Mouse (Mus musculus) heart, postnatal 4 days (tissue): ENCODE measurements around the gene Khnyn. TPM values are rescaled to one million over a fixed set of nuclear protein-coding genes. Genes with fewer than 3 reads are reported as not detected.

ENCODE experiments used
- DNase-seq: peaks from one replicate; pipeline ENCODE4 v3.0.0; 2021
- total RNA-seq, 2 experiments: library from RNA; stranded (reverse); gene quantifications; 2 replicates each; pipeline ENCODE4 v1.2.3; 2021

Gene Khnyn
- total RNA-seq: 10 to 100 TPM; 11.6 to 12.0 TPM

DNA sequence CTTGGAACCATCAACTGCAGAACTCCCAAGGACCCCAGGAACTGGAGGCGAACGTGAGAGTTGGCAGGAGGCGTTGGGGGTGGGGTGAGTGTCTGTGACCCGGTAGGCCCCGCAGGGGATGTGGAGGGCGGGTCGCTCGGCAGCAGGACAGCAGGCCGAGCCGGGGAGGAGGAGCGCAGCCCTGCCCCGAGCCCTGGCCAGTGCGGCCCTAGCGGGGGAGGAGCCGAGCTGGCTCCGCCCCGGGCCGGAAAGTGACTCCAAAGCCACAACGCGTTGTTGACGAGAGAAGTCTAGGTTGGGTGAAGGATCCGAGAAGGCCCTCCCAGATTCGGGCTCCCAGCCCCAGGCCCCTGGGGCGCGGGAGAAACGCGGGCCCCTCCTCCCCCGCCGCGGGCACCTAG lies at the start of gene Khnyn:
Gene Khnyn (plus strand): TSS at position 235 of the 401 bp plus-strand sequence.
- DNase-seq: peak; percentile 94

DNA sequence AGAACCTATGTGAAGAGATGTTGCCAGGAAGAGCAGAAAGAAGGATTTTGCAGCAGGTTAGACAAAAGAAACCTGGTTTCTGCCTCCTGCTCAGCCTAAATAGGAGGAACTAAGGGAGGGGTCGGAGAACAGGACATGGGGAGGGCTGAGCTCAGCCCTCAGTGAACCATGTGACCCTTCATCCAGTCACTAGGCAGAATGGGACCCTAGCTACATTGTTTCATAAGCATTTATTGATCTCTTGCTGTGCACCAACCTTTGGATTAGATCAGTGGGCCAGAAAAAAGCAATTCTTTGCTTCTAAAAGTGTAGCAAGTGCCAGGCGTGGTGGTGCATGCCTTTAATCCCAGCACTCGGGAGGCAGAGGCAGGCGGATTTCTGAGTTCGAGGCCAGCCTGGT lies 46.4 kb upstream of the Khnyn start:
- no peak for DNase-seq

DNA sequence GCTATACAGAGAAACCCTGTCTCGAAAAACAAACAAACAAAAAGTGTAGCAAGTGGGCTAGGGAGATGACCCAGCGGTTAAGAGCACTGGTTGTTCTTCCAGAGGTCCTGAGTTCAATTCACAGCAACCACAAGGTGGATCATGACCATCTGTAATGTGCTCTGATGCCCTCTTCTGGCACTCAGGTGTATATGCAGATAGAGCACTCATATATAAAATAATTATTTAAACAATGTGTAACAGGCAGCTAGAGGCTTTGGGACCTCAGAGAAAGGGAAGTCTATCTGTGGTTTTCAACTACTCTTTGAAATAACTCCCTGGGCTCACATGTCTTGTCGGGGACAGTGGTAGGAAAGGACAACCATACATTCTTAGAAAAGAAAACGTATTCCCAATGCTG lies 46.0 kb upstream of the Khnyn start:
- no peak for DNase-seq

DNA sequence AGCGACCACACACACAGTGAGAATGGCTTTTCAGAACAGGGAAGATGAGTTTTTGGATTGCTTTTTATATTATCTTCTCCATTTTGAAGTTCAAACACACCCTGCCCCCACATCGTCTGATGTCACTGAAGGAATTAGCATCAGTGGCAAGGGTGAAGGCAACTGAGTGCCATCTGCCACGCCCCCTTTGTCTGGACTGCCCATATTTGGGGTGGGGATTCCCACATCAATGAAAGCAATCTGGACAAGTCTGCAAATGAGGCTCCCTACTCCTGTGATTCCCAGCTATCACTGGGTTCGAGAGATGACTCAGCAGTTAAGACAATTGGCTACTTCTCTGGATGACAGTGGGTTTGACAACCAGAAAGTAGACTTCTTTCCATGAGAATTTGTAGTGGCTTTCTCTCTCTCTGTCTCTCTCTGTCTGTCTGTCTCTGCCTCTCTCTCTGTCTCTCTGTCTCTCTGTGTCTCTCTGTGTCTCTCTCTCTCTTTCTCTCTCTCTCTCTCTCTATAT lies 43.8 kb upstream of the Khnyn start:
- no peak for DNase-seq

DNA sequence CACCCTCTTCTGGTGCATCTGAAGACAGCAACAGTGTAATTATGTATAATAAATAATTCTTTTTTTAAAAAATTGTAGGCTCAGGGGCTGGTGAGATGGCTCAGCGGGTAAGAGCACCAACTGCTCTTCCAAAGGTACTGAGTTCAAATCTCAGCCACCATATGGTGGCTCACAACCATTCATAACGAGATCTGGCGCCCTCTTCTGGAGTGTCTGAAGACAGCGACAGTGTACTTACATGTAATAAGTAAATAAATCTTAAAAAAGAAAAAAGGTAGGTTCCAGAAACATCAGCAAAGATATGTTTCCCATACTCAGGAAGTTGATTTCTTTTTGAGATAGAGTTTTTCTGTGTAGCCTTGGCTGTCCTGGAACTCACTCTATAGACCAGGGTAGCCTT lies 42.0 kb upstream of the Khnyn start:
- DNase-seq: no peak

DNA sequence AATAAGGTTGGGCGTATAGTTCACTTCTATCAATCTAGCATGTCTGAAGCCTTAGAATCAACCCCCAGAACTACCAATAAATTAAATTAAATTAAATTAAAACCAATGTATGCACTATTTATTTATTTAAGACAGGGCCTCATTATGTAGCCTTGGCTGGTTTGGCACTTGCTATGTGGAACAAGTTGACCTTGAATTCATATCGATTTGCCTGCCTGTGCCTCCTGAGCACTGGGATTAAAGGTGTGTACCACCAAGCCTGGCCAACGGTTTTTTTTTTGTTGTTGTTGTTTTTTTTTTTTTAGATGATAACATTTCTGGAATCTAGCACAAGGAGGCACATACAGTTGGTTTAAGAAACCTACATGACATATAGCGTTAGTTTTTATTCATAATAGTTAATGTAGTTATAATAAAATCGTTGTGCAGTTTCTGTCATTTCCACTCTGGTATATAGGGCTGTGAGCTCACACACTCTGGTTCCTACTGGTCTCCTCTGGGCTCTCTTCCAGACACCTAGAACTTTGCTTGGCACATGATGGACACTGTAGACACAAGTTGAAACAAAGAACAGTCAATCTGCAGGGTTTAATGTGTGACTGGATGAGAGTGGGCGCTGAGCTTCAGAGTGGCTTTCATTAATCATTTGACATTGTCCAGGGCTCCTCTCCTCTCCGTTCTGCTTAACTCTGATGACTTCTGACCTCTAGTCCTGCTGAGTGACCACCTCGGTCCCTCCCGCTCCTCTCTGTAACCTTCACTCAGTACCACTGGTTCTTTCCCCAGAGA lies 39.0 kb upstream of the Khnyn start:
- no peak for DNase-seq

DNA sequence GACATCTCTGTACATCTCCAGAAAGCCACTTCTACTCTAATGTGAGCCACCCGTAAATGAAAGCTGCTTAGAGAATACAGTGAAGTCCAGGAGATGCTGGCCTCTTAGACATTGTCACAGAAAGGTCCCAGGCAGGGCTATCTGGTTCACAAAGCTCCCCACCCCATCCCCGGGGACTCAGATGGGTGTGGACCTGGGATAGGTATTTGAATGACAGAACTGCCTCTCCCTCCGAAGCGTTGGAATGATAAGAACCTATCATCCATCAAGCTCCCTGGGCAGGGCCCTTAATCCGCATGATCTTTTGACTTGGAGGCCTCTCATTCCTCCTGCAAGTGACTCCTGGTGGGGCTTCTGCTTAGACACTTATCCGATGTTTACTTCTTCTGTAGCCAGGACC lies 33.9 kb upstream of the Khnyn start:
- no peak for DNase-seq

DNA sequence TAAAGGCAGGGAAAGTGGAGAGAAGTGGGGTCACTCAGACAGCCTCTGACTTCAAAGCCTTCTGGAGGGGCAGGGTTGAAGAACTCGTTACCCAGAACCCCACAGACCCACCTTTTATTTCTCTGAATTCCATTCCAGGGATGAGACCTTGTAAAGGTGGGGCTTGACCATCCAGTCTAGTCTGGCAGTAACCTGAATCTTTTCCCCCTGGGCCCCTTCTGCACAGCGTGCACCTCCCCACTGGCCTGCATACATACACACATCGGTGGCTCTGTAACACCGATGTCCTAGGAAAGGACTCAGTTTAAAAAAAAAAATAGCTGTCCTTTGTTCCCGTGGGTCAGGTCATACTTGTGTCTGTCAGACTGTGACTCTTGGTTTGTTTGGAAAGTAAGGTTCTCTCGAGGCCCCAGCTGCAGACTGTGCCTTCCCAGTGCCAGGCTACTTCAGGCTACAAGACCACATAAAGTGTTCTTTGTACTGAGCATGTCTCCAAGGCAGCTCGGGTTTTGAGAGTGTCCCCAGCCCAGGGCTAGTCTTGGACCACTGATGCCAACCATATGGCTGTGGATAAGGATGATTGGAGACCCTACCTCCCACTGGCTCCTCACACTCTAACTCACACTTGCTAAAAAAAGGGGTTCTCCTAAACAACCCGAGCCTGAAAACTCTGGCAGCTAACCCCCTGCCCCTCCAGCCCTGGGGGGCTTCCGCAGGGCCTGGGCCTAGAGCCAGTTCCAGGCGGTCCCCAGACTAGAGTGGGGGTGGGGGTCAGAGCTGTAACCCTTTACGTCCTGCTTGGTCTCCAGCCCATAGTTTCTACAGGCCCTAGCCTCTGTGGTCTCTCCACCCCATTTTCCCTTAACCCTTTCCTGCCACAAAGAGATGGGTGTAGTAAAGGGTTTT lies 31.8 kb upstream of the Khnyn start:
- DNase-seq: peak; percentile 50

DNA sequence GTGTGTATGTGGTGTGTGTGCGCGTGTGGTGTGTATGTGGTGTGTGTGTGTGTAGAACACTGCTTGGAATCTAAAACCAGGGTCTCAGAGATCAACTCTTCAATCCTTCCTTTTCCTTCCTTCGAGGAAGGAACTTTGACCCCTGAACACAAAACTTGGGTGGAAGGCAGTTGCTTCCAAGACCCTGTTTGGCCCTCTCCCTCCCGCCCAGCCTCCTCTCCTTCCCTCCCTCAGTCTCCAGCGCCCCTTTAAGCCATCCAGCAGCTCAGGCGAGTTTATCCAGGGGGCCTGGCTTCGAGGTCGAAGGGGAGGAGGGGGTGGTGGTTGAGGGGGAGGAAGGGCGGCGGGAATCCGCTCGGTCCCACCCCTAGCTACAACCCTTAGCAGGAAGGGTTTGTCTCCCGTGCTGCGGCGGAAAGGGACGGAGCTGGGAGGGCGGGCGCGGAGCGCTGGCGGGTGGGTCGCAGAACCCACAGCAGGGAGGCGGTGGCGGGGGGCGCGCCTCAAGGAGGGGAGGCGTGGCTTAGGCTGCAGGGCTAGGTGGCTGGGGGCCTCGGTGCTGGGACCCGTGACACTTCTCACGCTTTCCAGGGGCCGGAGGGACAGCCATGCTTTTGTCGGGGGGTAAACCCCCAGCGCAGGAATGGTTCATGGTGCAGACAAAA lies 31.0 kb upstream of the Khnyn start, which contains the start of gene Nynrin:
Gene Nynrin (plus strand): TSS at position 390 of the 665 bp plus-strand sequence.
- DNase-seq: peak; percentile 84

DNA sequence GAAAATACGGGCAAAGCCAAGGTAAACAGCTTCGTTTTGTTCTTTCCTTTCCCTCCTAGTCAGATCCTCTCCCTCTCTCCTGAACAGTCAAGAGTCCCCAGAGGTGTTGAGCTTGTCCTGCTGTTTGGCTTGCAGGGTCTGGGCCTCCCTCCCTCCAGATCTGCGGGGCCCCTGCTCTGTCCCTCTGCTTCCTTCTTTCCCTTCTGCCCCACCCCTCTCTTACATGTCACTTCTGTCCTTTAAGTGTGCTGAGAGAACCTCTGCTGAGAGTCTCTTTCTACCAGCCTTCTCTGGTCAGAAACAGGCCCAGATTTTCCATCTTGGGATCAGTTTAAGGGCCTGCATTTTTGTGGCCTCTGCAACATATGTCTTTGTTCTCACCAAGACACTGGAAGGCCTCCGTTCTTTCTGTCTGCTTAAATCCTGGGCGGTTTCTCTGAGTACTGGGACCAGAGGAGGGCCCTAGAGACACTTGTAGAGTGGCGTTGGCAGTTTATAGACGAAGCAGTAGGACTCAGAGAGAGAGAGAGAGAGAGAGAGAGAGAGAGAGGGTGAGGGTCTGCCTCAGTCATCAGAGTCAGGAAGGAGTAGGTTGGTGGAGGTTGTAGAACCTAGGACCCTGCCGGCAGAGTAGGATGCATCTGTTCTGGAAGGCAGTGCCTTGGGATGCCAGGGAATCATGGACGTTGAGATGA lies 30.2 kb upstream of the Khnyn start:
- DNase-seq: no peak

DNA sequence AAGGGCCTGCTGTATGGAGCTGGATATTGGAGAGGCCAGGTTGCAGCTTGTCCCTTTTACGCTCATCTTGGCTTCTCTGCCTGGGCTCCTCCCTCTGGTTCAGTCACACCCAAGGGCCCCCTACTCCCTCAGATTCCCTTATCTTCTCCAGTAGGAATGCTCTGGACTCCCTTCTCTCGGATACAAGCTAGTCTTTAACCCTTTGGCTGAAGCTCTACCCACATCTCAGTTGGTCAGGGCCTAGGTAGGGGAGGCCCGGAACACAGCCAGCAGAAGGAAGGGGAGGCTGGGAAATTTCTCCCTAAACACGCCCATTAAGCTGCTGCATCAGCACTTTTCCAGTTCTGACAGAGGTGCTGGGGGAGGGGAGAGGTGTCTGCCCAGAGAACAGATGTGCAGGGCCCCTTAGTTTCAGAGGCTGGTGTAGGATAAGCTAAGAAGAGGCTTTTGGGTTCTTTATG lies 29.6 kb upstream of the Khnyn start:
- DNase-seq: peak; percentile 56

DNA sequence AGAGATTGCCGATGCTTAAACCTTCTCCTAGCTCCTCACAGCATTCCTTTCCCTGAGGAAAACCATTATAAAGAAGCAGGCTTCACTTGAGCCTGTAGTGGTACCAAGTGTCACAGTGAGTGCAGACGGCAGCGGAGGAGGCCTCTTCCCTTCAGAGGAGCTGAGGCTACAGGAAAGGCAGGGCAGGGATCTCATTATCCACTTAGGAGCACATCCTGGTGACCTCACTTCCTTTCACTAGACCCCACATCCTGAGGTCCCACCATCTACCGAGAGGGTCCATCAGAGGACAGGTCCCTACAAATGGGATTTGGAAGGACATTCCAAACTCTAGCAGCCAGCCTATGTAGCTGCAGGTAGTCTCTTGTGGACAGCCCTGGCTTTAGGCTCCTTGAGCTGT lies 27.2 kb upstream of the Khnyn start:
- DNase-seq: no peak

DNA sequence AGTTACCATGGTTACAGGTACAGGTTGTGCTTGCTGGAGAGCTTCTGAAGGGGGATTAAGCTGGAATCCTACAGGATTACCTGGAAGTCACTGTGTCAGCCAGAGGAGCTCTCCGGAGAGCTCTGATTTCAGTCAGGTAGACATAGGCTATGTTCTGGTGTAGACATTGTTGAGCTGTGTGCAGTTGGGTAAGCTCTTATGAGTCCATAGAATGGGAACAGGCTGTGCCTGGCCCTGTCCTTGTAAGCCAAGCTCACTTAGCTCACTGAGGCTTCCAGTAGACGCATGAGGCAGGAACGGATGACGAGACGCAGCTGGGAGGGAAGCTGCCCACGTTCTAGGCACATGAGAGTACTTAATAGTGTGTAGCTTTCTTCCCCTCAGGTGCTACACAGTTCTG lies 22.6 kb upstream of the Khnyn start:
- no peak for DNase-seq

DNA sequence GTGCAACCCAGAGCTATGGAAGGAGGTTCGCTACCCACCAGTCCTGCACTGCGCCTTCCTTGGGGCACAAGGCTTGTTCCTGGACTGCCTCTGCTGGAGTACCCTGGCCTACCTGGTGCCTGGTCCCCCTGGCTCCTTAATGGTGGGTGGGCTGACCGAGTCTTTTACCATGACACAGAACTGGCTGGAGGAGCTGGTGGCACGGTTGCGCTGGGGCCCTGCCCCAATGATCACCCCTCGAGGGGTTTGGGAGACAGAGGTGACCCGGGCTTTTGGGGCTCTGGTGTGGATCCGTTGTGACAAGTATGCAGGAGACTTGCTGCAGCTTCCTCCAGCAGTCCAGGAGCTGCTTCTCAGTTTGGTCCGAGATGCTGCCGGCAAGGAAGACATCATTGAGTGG lies 21.8 kb upstream of the Khnyn start:
- no peak for DNase-seq

DNA sequence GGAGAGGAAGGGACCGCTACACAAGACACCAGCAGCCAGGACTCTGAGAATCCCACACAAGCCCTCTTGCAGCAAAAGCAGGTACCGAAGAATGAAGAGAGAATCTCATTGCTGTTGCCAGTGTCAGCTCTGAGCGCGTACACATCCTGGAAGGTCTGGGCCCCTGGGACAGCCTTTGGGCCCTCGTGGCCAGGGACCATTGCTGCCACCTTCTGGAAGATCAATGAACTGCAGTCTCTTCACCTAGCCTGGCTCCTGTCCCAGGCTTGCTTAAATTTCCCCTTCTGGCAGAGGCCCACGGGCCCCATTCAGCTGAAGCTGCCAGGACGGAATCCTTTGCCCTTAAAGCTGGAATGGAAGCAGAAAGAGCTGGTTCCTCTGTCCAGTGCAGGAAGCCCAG lies 21.0 kb upstream of the Khnyn start:
- peak; percentile 89 for DNase-seq

DNA sequence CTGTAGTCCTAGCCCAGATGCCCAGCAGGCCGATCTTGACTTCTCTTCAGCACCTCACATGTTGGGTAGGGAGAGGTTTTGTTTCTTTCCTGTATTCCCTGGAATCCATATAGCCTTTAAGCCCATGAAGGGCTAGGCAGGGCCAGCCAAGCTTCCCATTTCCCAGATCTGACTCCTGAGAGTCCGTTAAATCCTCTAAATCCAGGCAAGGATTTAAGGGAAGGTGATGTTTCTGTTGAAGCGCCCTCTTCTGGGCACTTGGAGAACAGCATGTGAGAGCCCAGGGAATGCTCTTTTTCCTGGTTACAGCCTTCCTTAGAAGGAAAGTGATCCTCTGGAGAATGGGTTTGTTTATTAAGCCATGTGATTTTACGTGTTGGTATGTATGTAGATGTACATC lies 17.8 kb upstream of the Khnyn start:
- peak; percentile 79 for DNase-seq

DNA sequence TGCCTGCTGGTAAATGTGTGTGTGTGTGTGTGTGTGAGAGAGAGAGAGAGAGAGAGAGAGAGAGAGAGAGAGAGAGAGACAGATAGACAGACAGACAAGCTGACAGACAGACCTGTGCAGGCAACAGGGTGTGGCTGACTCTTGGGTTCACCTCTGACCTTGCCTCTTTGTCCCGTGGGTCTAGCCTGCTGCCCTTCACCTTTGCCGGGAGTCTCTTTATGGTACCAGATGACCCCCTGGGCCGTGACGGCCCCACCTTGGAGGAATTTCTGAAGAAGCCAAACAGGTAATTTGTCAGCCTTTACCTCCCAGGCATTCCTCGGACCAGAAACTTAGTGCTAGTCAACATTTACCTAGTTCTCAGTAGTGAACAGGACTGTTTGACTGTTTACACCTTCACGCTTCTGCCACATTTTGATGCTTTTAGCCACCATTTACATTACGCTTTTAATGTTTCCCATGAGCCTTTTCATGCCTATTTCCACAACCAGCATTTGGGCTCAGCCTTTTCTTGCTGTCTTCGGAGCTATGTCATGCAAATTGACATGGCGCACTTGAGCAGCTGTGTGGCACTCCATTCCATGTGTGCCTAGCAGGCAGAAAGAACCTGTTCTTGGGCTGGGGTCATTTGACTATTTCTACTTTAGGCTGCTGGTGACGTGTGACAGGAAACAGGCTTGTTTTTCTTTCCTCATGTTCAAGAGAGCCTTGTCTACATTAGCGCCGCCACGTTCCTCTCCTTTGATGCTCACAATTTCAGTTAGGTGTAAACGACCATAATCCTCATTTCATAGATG lies 16.3 kb upstream of the Khnyn start:
- no peak for DNase-seq

DNA sequence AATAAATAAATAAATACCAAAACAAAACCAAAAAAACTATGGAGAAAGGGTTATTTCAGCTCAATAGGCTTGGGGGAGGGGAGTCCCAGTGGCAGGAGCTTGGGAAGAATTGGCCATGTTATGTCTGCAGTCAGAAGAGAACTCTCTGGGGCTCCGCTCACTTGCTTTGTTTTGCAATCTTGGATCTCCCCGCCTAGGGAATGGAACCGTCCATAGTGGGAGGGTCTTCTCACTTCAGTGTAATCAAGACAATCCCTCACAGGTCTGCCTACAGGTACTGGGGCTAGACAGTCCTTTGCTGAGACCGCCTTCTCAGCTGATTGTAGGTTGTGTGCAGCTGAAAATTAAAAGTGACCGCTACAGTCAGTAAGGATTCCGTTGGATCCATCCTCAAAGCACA lies 15.2 kb upstream of the Khnyn start:
- no peak for DNase-seq

DNA sequence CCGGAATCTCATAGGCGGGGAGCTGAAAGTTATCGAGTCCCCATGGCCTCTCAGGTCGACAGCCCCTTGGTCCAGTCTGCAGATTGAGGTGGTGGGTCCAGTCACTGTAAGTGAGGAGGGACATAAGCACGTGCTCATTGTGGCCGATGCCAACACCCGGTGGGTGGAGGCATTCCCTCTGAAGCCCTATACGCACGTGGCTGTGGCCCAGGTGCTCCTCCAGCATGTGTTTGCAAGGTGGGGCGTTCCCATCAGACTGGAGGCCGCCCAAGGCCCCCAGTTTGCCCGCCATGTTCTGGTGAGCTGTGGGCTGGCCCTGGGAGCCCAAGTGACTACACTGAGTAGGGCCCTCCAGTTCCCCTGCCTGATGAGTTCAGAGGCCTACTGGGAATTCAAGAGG lies 12.7 kb upstream of the Khnyn start:
- no peak for DNase-seq

DNA sequence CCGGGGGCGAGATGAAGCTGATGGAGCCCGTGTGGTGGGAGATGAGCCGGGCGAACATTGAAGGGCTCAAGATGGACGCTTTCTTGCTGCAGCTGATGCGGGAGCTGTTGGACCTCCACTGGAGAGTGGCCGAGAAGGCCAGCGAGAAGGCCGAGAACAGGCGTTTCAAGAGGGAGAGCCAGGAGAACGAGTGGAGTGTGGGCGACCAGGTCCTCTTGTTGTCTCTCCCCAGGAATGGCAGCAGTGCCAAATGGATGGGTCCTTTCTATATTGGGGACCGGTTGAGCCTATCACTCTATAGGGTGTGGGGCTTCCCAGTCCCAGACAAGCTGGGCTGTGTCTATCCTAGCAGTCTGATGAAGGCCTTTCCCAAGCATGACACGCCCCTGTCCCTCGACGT lies 12.2 kb upstream of the Khnyn start:
- DNase-seq: no peak

DNA sequence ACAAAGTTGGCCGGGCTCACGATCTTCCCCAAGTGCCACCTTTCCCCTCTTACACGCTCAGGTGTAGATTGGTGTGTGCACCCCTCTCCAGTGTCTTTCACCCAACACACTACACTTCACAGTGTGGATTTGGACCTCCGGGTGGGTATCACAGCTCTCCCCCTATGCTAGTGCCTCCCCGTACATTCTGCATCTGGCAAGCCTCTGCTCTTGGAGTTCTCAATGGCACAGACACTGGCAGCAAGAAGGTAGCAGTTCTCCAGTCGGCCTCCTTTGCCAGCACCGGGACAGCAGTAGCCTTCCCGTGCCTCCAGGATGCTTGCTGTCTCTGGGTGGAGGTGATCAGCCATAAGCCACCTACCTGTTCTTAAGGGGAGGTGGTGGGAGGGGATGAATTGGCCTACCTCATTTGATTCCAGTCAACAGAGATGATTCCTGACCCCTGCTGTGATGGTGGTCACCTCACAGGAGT lies 11.5 kb upstream of the Khnyn start:
- no peak for DNase-seq
